Mouse (Mus musculus) thymus, adult 2 months (tissue): Measurements from ENCODE around the gene Gemin5.

Source experiments
- CTCF ChIP-seq: fragments of 200-500 bp; IDR thresholded peaks from 2 replicates; pipeline ENCODE4 v1.5.1; 2012; ENCODE audit warnings: mild to moderate bottlenecking, control low read depth, low read length, moderate library complexity, borderline replicate concordance; ENCODE audit not compliant: control insufficient read depth, poor library complexity, insufficient read depth; ENCODE audit errors: extremely low read depth
- POLR2A ChIP-seq: fragments of 200-500 bp; IDR thresholded peaks from 2 replicates; pipeline ENCODE4 v1.6.1; 2012; ENCODE audit warnings: mild to moderate bottlenecking, low read length, control low read depth, moderate library complexity; ENCODE audit not compliant: control insufficient read depth, poor library complexity, insufficient read depth; ENCODE audit errors: extremely low read depth

DNA sequence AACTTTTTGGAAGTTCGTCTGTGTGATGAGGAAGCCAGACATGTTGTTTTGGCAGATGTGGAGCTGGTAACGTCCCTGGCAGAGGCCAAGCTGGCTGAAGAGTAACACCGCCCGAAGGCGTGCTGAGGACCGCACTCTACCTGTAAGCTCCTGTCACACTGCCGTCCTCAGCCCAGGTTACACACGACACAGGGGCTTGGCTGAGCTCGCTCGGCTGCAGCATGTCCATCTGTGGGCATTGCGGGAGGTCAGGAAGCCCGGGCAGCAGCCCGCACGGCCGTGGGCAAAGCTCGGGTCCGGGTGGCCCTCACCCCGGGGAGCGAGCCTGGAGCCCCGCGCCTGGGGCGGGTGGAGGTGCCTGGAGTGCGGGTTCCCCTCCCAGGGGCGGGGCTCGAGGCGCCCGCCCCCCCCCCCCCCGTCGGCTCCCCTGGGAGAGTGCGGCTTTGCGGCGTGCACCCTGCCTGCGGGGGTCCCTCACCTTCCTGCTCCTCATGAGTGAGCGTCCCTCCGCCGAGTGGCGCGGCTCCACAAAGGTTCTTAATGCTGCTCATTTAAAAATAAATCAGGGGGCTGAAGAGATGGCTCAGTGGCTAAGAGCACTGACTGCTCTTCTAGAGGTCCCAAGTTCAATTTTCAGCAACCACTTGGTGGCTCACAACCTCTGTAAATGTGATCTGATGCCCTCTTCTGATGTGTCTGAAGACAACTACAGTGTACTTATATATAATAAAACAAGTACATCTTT lies 70.5 kb downstream of the Gemin5 start:
- TF ChIP-seq CTCF (no peak), POLR2A (no peak)
